Mouse (Mus musculus) WW6 (cell line): ENCODE data around the gene Stfa2.
"Not testable (repeated sequence)": the region's sequence is repeated elsewhere in the genome, so short reads cannot be mapped to it uniquely, and the experiment has no call there.

Source experiments
- DNase-seq: peaks from one replicate; pipeline ENCODE4 v3.0.0-alpha.2; 2013; ENCODE audit warnings: low read depth, low spot score

Stfa2 gene

GRCm38 (mm10) chr16:36408357-36408756 lies at the start of gene Stfa2:
Gene Stfa2, minus strand, starts transcription at chr16:36408457.
- DNase-seq = no peak

- DNase-seq = no peak
Observed at GRCm38 (mm10) chr16:36455342-36455802, 47.1 kb upstream of the Stfa2 start, which contains the start of gene Stfa3. Gene Stfa3, minus strand, starts transcription at chr16:36455392.

DNA sequence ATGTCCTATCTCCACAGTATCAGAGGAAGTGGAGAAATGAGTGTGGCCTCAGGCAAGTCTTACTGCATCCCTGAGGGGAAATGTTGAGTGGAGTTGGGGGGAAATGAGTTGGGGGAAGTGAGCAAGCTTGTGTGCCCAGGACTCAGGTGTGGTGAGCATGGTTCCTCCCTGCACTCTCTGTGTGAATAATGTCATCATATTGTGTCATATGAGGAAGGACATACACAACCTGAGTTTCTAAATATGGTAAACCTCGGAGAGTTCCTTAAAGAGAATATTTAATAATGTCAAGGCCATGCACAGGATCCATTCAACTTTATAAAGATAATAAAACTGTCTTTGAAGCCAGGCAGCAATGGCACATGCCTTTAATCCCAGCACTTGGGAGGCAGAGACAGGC lies 12.7 kb upstream of the Stfa2 start:
- not testable (repeated sequence) for DNase-seq

- no peak for DNase-seq
Observed at GRCm38 (mm10) chr16:36389060-36389459, 19.2 kb downstream of the Stfa2 start.

DNA sequence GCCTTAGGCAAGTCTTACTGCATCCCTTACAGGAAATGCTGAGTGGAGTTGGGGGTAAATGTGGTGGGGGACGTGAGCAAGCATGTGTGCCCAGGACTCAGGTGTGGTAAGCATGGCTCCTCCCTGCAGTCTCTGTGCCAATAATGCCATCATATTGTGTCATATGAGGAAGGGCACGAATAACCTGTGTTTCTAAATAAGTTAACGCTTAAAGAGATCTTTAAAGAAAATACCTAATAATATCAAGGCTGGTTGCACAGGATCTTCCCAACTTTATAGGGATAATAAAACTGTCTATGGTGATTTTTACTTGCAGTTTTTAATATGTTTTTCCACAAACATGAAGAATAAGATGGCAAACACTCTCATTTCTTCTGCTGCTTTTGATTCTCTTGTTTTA lies 40.6 kb downstream of the Stfa2 start, which contains the start of gene BC100530:
Gene BC100530, minus strand, starts transcription at position 101 of the 400 bp plus-strand sequence.
- not testable (repeated sequence) for DNase-seq
